In genomic region chr2:124505784-124506489, GRCm38 (mm10) we compare ENCODE assay signal across 14 mouse cellular contexts.
A peak's percentile ranks its signal among the peaks of the same experiment; 100 is the strongest.
DNase-seq lines count a peak whose midpoint lies in the region; ATAC-seq lines count a peak whose summit lies in the region.
"Had no signal": no experiment of that assay in that cellular context is flagged by ENCODE, and none has a peak within 500 bp of the region (broad histone marks: within the 10 kb centered on the region; RNA-seq: fewer than 3 reads in every experiment).

No protein-coding gene starts in this region.

- H3K9ac ChIP-seq in forebrain, embryonic 14.5 days (ENCODE audit: low read length) = no peak overlapping the region
- no peak overlapping the region for H3K9ac ChIP-seq in midbrain, embryonic 12.5 days (replicated peaks)
- H3K9ac ChIP-seq: embryonic facial prominence, embryonic 12.5 days; liver, embryonic 13.5 days had no signal

- no peaks in the 10 kb centered on the region for H3K36me3 ChIP-seq in forebrain, embryonic 14.5 days (ENCODE audit: control insufficient read depth, insufficient read depth, low read length)
- H3K36me3 ChIP-seq in midbrain, embryonic 12.5 days = no peaks in the 10 kb centered on the region
- H3K36me3 ChIP-seq: embryonic facial prominence, embryonic 12.5 days; liver, embryonic 13.5 days had no signal

- H3K4me3 ChIP-seq in forebrain, embryonic 14.5 days (ENCODE audit: low read depth, low read length) = no peak overlapping the region
- no peak overlapping the region for H3K4me3 ChIP-seq in midbrain, embryonic 12.5 days
- H3K4me3 ChIP-seq: embryonic facial prominence, embryonic 12.5 days; heart, adult 2 months; layer of hippocampus, adult 2 months; liver, embryonic 13.5 days had no signal

- H3K9me3 ChIP-seq in forebrain, embryonic 14.5 days (replicated peaks; ENCODE audit: control insufficient read depth, low read length) = no peaks in the 10 kb centered on the region
- H3K9me3 ChIP-seq in midbrain, embryonic 12.5 days = no peaks in the 10 kb centered on the region
- H3K9me3 ChIP-seq: embryonic facial prominence, embryonic 12.5 days; liver, embryonic 13.5 days had no signal

- DNase-seq in ES-CJ7 (ENCODE audit: low read depth, low spot score) = peak; percentile 42
- peak; percentile 85 for DNase-seq in embryo, embryonic 10 days (ENCODE audit: low spot score)
- peak; percentile 43 for DNase-seq in forebrain, embryonic 14.5 days (ENCODE audit: low spot score)
- no peak for DNase-seq in left cerebral cortex, adult 11 months (ENCODE audit: low spot score)
- DNase-seq in urinary bladder, postnatal 25 days (ENCODE audit: low spot score) = no peak
- no peak for DNase-seq in heart, adult 18-20 months
- DNase-seq: heart, adult 2 months; kidney, adult 9 months; liver, embryonic 13.5 days; lung, postnatal 10 days had no signal

- ATAC-seq in forebrain, embryonic 14.5 days = 0 out of 2 replicates have a peak, but pooled peaks have one; percentile 42
- ATAC-seq in midbrain, embryonic 12.5 days (ENCODE audit: low FRiP score, low read depth) = peak; percentile 93
- ATAC-seq in megakaryocyte, adult 5-6 weeks (ENCODE audit: poor library complexity, severe bottlenecking) = no peak

- H3K4me1 ChIP-seq in forebrain, embryonic 14.5 days (ENCODE audit: control insufficient read depth, insufficient read depth, low read length) = 0 out of 2 replicates have a peak, but pooled peaks cover 6% of the 10 kb centered on the region
- H3K4me1 ChIP-seq in midbrain, embryonic 12.5 days = peaks cover 11% of the 10 kb centered on the region
- H3K4me1 ChIP-seq: embryonic facial prominence, embryonic 12.5 days; liver, embryonic 13.5 days had no signal

- H3K4me2 ChIP-seq in forebrain, embryonic 14.5 days (ENCODE audit: low read length) = no peak overlapping the region
- no peak overlapping the region for H3K4me2 ChIP-seq in midbrain, embryonic 12.5 days (replicated peaks)
- H3K4me2 ChIP-seq: embryonic facial prominence, embryonic 12.5 days; liver, embryonic 13.5 days had no signal

- 4% methylated on average over 4 of the region's 4 CpGs for WGBS in forebrain, embryonic 14.5 days
- 11% methylated on average over 4 of the region's 4 CpGs for WGBS in midbrain, embryonic 12.5 days

- no peak overlapping the region for H3K27ac ChIP-seq in forebrain, embryonic 14.5 days (ENCODE audit: low read depth, low read length)
- H3K27ac ChIP-seq in midbrain, embryonic 12.5 days (replicated peaks) = no peak overlapping the region
- H3K27ac ChIP-seq: embryonic facial prominence, embryonic 12.5 days; heart, adult 2 months; layer of hippocampus, adult 2 months; liver, embryonic 13.5 days had no signal

- H3K27me3 ChIP-seq in forebrain, embryonic 14.5 days (replicated peaks; ENCODE audit: control insufficient read depth, insufficient read depth, low read length) = no peaks in the 10 kb centered on the region
- H3K27me3 ChIP-seq in midbrain, embryonic 12.5 days = peaks cover 75% of the 10 kb centered on the region
- H3K27me3 ChIP-seq: embryonic facial prominence, embryonic 12.5 days; liver, embryonic 13.5 days had no signal

Comparison
In these comparisons a context has a peak if more than half of its experiments do, and no peak if none do; other contexts are left out.
1. DNase-seq: peak in ES-CJ7 (single experiment), embryo, embryonic 10 days (single experiment) and forebrain, embryonic 14.5 days (single experiment); none in left cerebral cortex, adult 11 months (single experiment), urinary bladder, postnatal 25 days (single experiment) and heart, adult 18-20 months (0 of 2).